Mouse (Mus musculus): ENCODE data around the gene Fbxl8.

- TF ChIP-seq CTCF (IDR thresholded peaks at IDR 0.05; ENCODE audit: low read depth) (no peak), EP300 (IDR thresholded peaks at IDR 0.05; ENCODE audit: low read depth) (peak; percentile 78)
Observed at GRCm38 (mm10) chr8:105312891-105313481, 48.5 kb downstream of the Fbxl8 start.
